Mouse (Mus musculus): ENCODE data around the gene Bicdl2. TPM values are rescaled to one million over a fixed set of nuclear protein-coding genes. Genes with fewer than 3 reads are reported as not detected.
A peak's percentile ranks its signal among the peaks of the same experiment; 100 is the strongest.

Bicdl2 gene
- polyA plus RNA-seq (2015; fragmentation: Nextera tagmentation; extraction: Ambion mirVana): 0.45 and 0.67 TPM in 2 replicates

DNA sequence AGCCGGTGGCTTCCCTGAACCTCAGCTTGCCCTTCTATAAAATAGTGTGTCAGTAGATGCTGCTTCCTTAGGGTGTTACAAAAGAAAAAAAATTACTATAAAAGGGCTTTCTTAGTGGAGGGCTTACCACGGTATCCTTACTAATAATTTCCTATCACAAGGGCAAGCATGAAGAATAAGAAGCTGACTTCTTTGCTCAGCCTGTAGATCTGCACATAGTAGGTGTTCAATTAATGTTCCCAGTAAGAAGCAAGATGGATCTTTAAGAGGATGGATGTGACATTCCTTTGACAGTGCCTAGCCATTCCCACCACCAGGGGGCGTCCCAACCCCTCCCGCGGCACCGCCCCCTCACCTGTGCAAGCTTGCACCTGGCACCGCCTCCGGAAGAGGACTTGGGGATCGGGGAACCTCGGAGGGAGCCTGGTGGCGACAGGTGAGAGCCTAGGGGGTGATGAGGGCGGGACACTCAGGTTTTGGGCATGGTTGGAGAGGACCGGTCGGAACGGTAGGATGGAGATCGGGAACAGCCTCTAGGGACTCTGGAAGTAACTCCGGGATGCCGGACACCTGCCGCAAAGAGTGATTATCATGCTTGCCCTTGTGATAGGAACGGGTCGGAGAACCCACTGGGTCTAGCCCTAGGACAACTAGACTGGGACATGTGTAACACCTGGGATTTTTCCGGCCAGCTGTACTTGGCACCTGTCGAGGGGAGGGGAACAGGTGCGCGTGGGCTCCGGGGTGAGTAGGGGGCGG lies at the start of gene Bicdl2:
Bicdl2 (plus strand) TSS at position 390 of the 759 bp plus-strand sequence.
- H3K9ac ChIP-seq (ENCODE audit: low read length): peak within 1 kb of the TSS; percentile 38; the same call in 1 of the 2 replicates
- no peaks in the 10 kb centered on the region for H3K9me3 ChIP-seq (replicated peaks; ENCODE audit: control insufficient read depth, low read length)
- H3K4me2 ChIP-seq (ENCODE audit: low read depth, low read length): peak within 1 kb of the TSS; percentile 48
- H3K27me3 ChIP-seq (ENCODE audit: control insufficient read depth, insufficient read depth, low read length): peaks cover 32% of the 10 kb centered on the region
- H3K36me3 ChIP-seq (ENCODE audit: control insufficient read depth, insufficient read depth): no peaks in the 10 kb centered on the region
- no peak for ATAC-seq (replicated peaks; ENCODE audit: extremely low read depth, insufficient read depth, low FRiP score)
- H3K4me1 ChIP-seq (ENCODE audit: control insufficient read depth, insufficient read depth, low read length): peaks cover 2% of the 10 kb centered on the region; the same call in 1 of the 2 replicates
- WGBS: 5% methylated on average over 27 of the region's 27 CpGs
- H3K4me3 ChIP-seq (ENCODE audit: low read length): peak within 1 kb of the TSS; percentile 19
- no peak within 1 kb of the TSS for H3K27ac ChIP-seq (ENCODE audit: low read length)

DNA sequence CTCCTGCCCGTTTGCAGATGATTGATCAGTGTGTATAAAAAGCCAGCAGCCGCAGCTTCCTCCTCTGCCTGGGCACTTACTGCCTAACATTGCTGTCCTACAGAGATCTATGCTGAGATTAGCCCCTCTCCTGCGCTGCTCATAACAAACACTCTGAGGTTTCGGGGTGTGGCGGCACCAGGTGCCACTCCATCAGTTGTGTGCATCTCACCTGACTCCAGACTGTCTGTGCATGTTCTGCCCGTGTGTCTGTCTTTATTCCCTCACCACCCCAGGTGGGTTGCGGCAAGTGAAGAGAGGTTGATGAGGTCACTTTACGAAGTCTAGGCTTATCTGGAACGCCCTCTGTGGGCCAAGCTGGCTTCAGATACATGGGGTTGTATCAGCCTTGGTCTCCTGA lies 43.2 kb upstream of the Bicdl2 start:
- H3K27ac ChIP-seq (ENCODE audit: low read length): no peak overlapping the region
- WGBS: 37% methylated on average over 9 of the region's 9 CpGs
- no peaks in the 10 kb centered on the region for H3K36me3 ChIP-seq (ENCODE audit: control insufficient read depth, insufficient read depth)
- no peaks in the 10 kb centered on the region for H3K9me3 ChIP-seq (replicated peaks; ENCODE audit: control insufficient read depth, low read length)
- no peak for ATAC-seq (replicated peaks; ENCODE audit: extremely low read depth, insufficient read depth, low FRiP score)
- H3K9ac ChIP-seq (ENCODE audit: low read length): no peak overlapping the region
- H3K4me2 ChIP-seq (ENCODE audit: low read depth, low read length): no peak overlapping the region
- H3K27me3 ChIP-seq (ENCODE audit: control insufficient read depth, insufficient read depth, low read length): peaks cover 18% of the 10 kb centered on the region; the same call in 1 of the 2 replicates
- H3K4me1 ChIP-seq (ENCODE audit: control insufficient read depth, insufficient read depth, low read length): no peaks in the 10 kb centered on the region
- H3K4me3 ChIP-seq (ENCODE audit: low read length): no peak overlapping the region

DNA sequence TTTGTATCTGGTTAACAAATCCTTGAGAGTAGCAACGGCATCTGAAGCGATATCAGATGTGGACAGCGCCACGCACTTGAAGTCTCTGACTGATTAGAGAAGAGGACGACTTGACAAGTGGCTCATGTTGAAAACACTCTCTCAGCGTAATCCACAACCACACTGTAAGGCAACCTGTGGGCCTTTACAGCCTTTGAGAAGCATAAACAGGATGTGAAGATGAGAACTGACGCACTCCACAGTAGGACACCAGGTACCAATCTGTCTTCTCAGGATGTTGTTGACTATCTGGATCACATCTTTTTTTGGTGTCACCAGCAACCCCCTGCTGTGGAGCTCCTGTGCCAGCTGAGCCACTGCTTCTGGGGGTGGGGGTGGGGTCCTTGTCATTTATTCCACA lies 40.0 kb upstream of the Bicdl2 start:
- Histone ChIP-seq H3K9me3 (replicated peaks; ENCODE audit: control insufficient read depth, low read length) (no peaks in the 10 kb centered on the region), H3K9ac (ENCODE audit: low read length) (no peak overlapping the region), H3K36me3 (ENCODE audit: control insufficient read depth, insufficient read depth) (no peaks in the 10 kb centered on the region), H3K27ac (ENCODE audit: low read length) (no peak overlapping the region), H3K4me1 (ENCODE audit: control insufficient read depth, insufficient read depth, low read length) (no peaks in the 10 kb centered on the region), H3K27me3 (ENCODE audit: control insufficient read depth, insufficient read depth, low read length) (peaks cover 18% of the 10 kb centered on the region; the same call in 1 of the 2 replicates), H3K4me3 (ENCODE audit: low read length) (no peak overlapping the region), H3K4me2 (ENCODE audit: low read depth, low read length) (no peak overlapping the region)
- 35% methylated on average over 7 of the region's 7 CpGs for WGBS
- ATAC-seq (replicated peaks; ENCODE audit: extremely low read depth, insufficient read depth, low FRiP score): no peak

- peaks cover 3% of the 10 kb centered on the region; the same call in 1 of the 2 replicates for H3K4me1 ChIP-seq (ENCODE audit: control insufficient read depth, insufficient read depth, low read length)
- no peak overlapping the region for H3K4me3 ChIP-seq (ENCODE audit: low read length)
- no peak overlapping the region for H3K4me2 ChIP-seq (ENCODE audit: low read depth, low read length)
- no peak overlapping the region for H3K27ac ChIP-seq (ENCODE audit: low read length)
- peaks cover 3% of the 10 kb centered on the region for H3K27me3 ChIP-seq (ENCODE audit: control insufficient read depth, insufficient read depth, low read length)
- WGBS: 30% methylated on average over 7 of the region's 7 CpGs
- H3K36me3 ChIP-seq (ENCODE audit: control insufficient read depth, insufficient read depth): no peaks in the 10 kb centered on the region
- no peak for ATAC-seq (replicated peaks; ENCODE audit: extremely low read depth, insufficient read depth, low FRiP score)
- H3K9ac ChIP-seq (ENCODE audit: low read length): no peak overlapping the region
- H3K9me3 ChIP-seq (replicated peaks; ENCODE audit: control insufficient read depth, low read length): no peaks in the 10 kb centered on the region
Observed at GRCm38 (mm10) chr17:23627813-23628212, 32.5 kb upstream of the Bicdl2 start.

DNA sequence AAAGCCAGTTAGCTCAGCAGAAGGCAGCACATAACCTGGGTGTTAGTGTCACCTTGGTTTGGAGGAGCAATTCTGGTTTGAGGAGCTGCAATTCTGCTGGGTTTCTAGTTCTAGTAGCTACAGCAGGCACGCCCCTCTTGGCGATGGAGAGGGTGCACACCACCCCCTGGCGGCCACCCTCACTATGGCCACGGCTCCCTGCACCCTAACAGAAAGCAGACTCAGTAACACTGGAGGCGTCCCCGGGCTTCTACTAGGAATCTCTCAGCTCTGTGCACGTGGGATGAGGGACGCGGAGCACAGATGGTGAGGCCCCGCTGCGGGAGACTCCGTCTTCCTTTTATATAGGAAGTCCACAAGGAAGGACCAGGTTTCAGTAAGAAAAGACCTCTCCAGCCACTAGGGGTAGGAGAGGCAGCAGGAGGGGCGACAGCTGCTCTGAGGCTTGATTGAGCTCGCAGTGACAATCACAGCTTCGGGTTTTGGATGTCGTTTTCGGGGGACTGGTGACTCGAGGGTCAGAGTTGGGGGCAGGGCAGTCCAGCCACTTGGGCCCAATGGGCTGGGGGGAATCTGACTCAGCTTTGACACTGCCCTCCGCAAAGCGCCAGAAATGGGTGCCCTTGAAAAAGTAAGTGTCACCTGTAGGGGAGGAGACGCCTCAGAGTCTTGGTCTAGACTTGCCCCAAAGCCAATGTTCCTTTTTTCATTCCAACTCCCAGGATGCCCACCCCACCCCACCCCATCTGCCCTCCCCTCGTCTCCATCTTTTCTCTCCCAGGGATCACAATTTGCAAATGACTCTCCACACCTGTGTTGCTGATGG lies 29.9 kb upstream of the Bicdl2 start:
- ATAC-seq (replicated peaks; ENCODE audit: extremely low read depth, insufficient read depth, low FRiP score): peak; percentile 77
- WGBS: 13% methylated on average over 22 of the region's 22 CpGs
- Histone ChIP-seq H3K4me1 (ENCODE audit: control insufficient read depth, insufficient read depth, low read length) (peaks cover 3% of the 10 kb centered on the region; the same call in 1 of the 2 replicates), H3K4me2 (ENCODE audit: low read depth, low read length) (peak overlapping the region; percentile 65), H3K36me3 (ENCODE audit: control insufficient read depth, insufficient read depth) (no peaks in the 10 kb centered on the region), H3K27ac (ENCODE audit: low read length) (no peak overlapping the region), H3K9me3 (replicated peaks; ENCODE audit: control insufficient read depth, low read length) (no peaks in the 10 kb centered on the region), H3K27me3 (ENCODE audit: control insufficient read depth, insufficient read depth, low read length) (peaks cover 6% of the 10 kb centered on the region), H3K9ac (ENCODE audit: low read length) (0 out of 2 replicates have a peak overlapping the region, but pooled peaks have one; percentile 49), H3K4me3 (ENCODE audit: low read length) (peak overlapping the region; percentile 33)

DNA sequence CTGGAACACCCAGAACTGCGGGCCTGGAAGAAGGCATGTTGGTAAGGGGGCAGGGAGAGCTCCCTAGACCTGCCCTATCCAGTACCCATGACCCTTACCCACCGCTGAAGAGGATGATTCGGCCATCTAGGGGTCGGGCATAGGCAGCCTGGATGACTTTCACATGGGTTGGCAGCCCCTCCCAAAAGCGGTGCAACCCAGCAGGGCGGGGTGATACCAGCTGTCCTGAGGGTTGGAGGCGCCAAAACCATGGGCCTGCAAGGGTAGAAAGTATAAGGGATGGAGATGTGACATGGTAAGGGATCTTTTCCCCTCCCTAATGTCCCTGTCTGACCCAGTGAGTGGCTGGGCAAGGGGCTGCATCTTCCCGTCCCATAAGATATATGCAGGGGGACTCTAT lies 29.1 kb upstream of the Bicdl2 start:
- no peak overlapping the region for H3K27ac ChIP-seq (ENCODE audit: low read length)
- no peak overlapping the region for H3K9ac ChIP-seq (ENCODE audit: low read length)
- 68% methylated on average over 8 of the region's 8 CpGs for WGBS
- H3K4me2 ChIP-seq (ENCODE audit: low read depth, low read length): no peak overlapping the region
- H3K27me3 ChIP-seq (ENCODE audit: control insufficient read depth, insufficient read depth, low read length): peaks cover 6% of the 10 kb centered on the region
- peaks cover 3% of the 10 kb centered on the region; the same call in 1 of the 2 replicates for H3K4me1 ChIP-seq (ENCODE audit: control insufficient read depth, insufficient read depth, low read length)
- H3K4me3 ChIP-seq (ENCODE audit: low read length): no peak overlapping the region
- no peak for ATAC-seq (replicated peaks; ENCODE audit: extremely low read depth, insufficient read depth, low FRiP score)
- no peaks in the 10 kb centered on the region for H3K9me3 ChIP-seq (replicated peaks; ENCODE audit: control insufficient read depth, low read length)
- H3K36me3 ChIP-seq (ENCODE audit: control insufficient read depth, insufficient read depth): no peaks in the 10 kb centered on the region

DNA sequence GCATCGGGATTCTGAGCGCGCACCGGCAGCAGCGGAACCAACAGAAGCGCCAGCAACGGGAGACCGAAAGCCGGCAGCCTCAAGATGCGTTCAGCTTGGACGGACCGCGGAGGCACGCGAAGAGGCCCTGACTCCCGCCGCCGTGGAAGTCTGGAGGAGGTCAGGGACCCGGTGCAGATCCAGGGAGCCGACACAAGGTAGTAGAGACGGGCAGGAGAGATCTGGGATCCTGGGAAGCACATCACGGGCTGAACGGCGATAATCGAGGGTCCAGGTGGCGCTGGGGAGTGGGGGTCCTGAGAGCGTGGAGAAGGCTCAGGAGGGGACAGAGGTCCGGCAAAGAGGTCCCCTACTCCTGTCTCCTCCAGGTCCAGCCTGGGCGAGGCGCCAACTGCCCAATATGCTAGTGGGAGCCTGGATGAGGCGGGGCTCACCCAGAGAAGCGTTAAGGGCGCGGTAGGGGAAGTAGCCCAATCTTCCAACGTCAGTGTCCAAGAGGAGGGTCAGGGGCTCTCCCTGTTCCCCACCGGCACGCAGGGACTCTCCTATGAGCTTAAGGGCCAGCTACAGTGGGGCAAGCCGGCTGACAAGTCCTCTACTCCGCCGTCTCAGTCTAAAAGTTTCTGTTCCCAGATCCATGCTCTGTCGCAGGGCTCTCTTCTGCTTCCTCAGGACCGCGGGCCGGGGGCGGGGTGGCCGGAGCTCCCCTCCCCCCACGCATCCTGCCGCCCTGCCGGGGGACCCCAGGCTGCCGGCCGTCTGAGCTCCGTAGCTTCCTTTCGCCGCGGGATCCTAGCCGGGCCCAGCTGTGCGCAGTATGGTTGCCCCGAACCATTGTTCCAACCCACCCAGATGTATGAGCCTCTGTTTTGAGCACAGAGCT lies 15.5 kb upstream of the Bicdl2 start, which contains the start of gene Mmp25:
Mmp25 (minus strand) TSS at position 665 of the 883 bp plus-strand sequence.
- Histone ChIP-seq H3K4me1 (ENCODE audit: control insufficient read depth, insufficient read depth, low read length) (peaks cover 5% of the 10 kb centered on the region), H3K4me2 (ENCODE audit: low read depth, low read length) (peak within 1 kb of the TSS; percentile 82), H3K9me3 (replicated peaks; ENCODE audit: control insufficient read depth, low read length) (peaks cover 5% of the 10 kb centered on the region; the same call in 1 of the 2 replicates), H3K27ac (ENCODE audit: low read length) (no peak within 1 kb of the TSS), H3K9ac (ENCODE audit: low read length) (peak within 1 kb of the TSS; percentile 68), H3K36me3 (ENCODE audit: control insufficient read depth, insufficient read depth) (no peaks in the 10 kb centered on the region), H3K27me3 (ENCODE audit: control insufficient read depth, insufficient read depth, low read length) (peaks cover 13% of the 10 kb centered on the region), H3K4me3 (ENCODE audit: low read length) (peak within 1 kb of the TSS; percentile 60)
- ATAC-seq (replicated peaks; ENCODE audit: extremely low read depth, insufficient read depth, low FRiP score): 0 out of 2 replicates have a peak, but pooled peaks have one; percentile 10
- WGBS: 2% methylated on average over 58 of the region's 58 CpGs

DNA sequence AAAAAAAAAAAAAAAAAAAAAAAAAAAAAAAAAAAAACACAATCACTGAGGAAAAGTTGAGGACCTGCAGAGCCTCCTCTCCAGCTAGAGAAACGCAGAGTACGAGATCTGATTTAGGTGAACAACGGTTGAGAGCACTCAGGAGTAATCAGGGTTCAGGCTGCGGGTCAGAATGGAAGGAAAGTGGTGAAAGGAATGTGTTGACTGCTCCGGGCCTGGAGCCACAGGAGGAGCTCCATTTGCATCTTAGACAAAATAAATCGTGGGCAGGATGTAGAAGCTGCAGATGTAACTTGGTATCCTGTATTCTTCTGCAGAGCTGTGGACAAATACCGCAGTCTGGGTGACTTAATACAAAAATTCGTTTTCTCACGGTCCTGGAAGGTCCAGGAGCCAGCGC lies 14.4 kb upstream of the Bicdl2 start:
- Histone ChIP-seq H3K9me3 (replicated peaks; ENCODE audit: control insufficient read depth, low read length) (peaks cover 5% of the 10 kb centered on the region; the same call in 1 of the 2 replicates), H3K27me3 (ENCODE audit: control insufficient read depth, insufficient read depth, low read length) (peaks cover 13% of the 10 kb centered on the region), H3K4me1 (ENCODE audit: control insufficient read depth, insufficient read depth, low read length) (peaks cover 5% of the 10 kb centered on the region), H3K9ac (ENCODE audit: low read length) (no peak overlapping the region), H3K27ac (ENCODE audit: low read length) (no peak overlapping the region), H3K36me3 (ENCODE audit: control insufficient read depth, insufficient read depth) (no peaks in the 10 kb centered on the region), H3K4me2 (ENCODE audit: low read depth, low read length) (no peak overlapping the region), H3K4me3 (ENCODE audit: low read length) (no peak overlapping the region)
- WGBS: 24% methylated on average over 10 of the region's 10 CpGs
- ATAC-seq (replicated peaks; ENCODE audit: extremely low read depth, insufficient read depth, low FRiP score): no peak

Data from heart, embryonic 16.5 days (tissue).